Mouse (Mus musculus) c-Kit-positive CD71-positive TER-119-positive erythroid progenitor cells, embryonic 14.5 days (primary cell): ENCODE results near the gene Fgd4.
"Not testable (repeated sequence)": the region's sequence is repeated elsewhere in the genome, so short reads cannot be mapped to it uniquely, and the experiment has no call there.

Experiments
- DNase-seq: peaks from one replicate; pipeline ENCODE4 v3.0.0-alpha.2; 2013; ENCODE audit warnings: low spot score

Gene Fgd4

DNA sequence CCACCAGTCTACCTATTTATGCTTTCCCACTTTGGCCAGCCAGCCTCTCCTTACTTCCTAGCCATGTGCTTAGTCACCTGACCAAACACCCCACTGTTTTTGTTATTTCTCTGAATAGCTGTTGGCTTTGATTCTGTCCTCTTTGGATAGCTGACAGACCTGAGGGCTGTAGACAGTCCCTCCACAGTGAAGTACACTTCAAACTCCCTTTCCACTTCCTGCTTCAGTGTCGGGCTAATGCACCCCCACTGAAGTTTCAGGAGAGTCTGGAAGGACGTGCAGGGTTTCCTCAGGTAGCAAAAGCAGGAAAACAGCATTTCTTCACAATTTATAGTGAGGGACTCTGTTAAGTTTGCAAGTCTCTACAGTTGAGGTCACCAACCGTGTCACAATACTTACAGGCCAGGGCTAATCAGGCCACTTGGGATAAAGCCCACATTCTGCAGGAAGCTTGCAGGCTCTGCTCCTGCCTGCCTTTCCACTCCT, 57.4 kb downstream of the Fgd4 start:
- DNase-seq = no peak

DNA sequence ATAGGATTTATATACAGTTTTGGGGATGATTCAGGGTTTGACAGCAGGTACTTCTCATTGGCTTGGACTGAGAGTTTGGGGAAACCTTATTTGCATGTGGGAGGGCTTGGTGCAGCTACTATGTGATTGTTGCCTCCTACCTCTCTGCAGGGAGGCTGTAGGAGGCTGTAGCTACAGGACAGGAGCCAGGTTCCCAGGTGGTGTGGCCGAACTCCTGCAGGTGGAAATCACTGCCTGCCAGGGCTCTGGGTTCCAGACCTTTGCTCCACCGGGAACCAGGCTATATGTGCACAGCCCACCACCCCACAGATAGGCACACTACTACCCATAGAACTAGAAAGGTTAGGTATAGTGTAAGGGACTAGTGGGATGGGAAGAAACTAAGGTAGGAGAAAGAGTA, 61.0 kb downstream of the Fgd4 start:
- not testable (repeated sequence) for DNase-seq

DNA sequence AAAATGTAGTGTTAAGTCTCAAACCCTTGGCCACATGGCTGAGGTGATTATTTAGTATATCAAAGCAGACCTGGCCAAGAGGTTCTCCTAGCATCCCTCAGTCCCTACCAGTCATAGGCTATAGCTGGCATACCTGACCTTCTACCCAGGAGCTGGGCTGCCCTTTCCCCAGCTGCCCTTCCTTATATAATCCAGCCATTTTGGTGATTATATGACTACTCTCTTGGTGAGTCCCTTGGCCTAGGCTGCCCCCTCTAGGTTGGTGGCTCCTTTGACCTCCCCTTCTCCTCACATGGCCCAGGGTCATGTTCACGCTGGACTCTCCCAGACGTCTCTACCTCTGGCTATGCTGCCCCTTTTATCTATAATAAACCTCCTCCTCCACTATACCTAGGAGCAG, 65.1 kb downstream of the Fgd4 start:
- DNase-seq = no peak

DNA sequence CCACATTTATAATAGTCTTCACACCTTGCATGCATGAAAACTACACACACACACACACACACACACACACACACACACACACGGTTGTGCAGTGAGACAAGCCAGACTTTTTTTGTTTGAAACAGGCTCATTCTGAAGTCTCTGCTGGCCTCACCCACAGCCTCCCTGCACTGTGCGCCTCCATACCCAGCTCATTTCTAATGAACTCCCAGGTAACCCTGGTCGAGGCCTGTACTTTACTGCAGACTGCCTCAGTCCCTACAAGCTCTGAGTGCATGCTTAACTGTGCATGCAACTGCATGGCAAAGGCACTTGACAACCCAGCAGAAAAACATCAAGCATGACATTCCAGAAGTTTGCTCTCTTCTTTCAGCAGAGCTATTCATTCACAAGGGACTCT, 72.3 kb downstream of the Fgd4 start:
- DNase-seq = no peak

DNA sequence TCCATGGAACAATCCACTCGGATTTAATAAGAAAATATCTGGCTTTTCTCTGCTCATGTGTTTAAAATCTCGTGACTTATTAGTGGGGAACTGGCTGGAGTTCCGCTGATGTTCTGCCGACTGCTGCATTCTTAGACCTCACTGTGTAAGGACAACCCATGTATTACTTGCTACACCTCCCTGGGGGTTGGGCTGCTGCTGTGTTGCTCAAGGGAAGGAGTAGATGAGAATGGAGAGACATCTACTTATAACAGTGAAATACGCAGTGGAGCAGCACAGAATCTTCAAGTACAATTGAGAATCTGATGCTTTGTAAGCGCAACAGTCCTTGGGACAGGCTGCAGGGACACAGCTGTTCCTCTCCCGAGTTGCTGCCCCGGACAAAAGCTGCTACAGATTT, 73.1 kb downstream of the Fgd4 start:
- DNase-seq = no peak

DNA sequence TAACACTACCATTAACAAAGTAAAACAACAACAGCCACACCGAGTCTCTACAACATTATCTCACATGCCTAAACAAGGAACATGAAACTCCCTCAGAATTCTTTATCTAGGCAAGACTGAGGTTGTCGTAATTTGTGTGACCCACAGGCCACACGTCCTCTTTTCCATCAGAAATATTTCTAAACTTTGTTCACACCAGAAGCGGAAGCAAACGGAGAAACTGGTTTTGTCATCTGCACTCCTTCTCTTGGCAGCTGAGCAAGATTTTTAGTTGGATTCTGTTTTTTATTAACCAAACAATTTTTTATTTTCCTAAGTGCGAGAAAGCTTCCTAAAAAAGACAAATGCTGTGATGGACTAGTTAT, 73.6 kb downstream of the Fgd4 start:
- no peak for DNase-seq

DNA sequence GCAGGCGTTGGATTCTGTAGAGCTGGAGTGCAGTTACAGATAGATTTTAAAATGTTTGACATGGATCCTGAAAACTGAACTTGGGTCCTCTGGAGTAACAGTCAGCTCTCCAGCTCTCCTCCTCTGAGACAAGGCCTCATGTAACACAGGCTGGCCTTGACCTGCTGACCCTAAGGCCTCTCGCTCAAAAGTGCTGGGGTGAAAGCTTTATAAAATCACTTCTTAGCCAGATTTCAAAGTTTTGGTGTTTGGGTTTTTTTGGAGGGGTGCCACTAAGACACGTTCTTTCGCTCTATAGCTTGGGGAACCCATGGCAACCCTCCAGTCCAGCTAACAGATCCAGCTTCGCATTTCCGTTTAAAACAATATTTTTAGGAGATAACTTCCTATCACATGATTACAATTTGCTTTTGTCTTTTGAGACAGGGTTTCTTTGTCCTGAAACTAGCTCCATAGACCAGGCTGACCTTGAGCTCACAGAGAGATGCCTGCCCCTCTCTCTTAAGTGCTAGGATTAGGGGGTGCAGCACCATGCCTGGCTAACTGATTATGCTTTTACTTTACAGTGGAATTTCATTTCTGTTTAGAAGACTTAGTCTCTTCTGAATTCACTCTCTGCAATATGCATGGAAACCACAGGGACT, 74.1 kb downstream of the Fgd4 start:
- DNase-seq = no peak

DNA sequence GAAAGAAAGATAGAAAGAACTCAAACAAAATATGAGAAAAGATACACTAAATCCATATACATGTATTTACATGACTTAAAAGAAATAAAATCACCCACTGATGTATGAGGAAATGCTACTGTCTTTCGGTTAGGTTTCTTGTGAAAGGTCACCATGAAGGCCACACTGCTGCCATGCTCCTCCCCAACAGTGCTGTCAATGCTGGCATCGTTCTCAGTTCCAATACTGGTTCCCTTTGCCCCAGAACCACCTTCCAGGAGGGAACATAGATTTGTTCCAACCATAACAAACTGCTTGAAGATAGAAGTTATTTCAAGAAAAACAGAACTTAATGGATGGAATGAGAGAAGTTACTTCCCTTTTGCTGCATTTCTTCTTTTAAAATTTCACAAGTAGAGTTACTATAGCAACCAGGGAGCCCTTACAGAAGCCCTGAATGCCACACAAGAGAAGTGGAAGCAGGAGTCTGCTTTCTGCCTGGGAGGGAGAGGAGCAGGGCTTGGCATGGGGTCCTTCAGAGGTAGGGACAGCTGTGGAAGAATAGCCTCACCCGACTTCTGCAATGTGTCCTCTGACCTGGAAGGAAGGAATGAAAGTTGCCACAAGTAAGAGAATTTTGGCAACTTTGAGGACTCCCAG, 75.0 kb downstream of the Fgd4 start:
- DNase-seq = no peak

DNA sequence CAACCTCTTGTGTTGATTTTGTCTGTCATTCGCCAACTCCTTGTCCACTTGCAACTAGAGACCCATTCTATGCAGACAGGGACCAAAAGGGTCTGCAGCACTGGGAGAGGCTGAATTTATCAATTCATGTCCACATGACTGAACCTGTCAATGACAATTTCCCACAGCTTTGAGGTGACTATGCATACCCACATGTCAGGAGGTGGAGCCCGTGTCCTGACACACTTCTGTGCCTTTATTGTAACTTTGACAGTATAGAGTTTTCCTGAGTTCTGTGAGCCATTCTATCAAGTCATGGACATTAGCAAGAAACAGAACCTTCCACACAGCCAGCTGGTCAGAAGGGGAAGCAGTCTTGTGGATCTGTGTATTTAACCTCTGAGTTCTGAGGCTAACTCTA, 76.7 kb downstream of the Fgd4 start:
- no peak for DNase-seq

DNA sequence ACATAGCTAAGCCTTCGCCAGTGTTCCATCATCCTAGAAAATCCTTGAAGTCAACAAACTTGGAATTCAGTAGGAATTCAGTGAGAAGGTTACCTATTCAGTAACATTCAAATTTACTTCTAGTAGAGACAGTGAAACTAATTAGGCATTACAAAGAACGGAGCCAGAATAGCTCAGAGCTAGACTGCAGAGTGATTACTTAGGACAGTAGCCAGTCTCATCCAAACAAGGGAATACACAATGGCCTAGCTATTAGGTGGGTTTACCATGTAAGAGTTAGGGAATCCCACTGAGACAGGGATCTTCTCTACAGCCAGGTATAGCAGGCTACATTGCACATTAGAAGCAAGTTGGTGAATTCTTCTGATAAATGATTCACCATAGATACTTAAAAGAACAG, 77.5 kb downstream of the Fgd4 start:
- not testable (repeated sequence) for DNase-seq

DNA sequence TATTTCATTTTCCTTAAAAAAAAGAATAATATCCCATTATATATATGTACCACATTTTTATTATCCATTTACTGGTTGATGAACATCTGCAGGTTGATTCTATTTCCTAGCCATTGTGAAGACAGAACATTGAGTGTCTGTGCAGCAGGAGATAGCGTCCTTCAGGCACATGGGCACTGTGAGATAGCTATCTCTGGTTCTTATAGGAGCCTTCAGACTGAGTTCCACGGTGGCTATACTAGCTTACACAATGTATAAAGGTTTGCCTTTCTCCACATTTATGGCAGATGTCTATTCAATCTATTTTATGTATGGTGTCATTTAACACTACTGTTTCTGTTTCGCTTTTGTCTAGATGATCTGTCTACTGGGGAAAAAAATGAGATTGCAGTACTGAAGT, 98.9 kb downstream of the Fgd4 start:
- DNase-seq = no peak

DNA sequence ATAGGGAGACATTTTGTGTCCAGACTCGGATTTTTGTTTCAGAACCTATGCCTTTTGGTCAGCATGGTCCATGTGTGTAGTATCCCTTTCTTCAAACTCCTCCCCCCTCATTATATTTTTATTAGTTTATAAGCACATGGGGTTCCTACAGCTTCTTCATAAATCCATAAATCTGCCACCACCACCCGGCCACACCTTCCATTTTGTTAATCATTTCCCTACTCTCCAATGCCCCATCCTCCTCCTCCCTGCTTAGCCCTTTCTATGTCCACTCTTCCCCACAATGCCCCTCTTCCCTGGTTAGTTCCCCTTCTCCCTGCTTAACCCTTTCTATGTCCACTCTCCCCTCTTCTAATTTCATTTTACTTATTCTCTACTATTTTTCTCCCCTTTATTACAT, 99.4 kb downstream of the Fgd4 start:
- no peak for DNase-seq

DNA sequence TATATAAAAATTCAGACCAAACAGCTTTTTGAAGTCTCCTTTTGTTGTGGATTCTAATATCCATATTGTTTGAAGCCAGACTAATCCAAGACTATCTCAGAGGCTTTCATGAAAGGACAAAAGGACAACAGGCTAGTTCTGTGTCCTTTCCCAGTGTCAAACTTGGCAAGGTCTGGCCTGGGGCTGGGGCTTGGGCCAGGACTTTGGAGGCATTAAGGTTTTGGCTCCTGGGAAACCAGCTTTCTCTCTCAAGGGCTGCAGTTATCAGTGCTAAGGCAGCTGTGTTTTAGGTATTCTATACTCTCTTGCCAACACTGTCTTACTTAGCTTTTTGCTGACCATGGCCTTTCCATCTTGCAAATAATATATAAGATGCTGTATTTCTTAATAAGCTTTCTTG, 101.6 kb downstream of the Fgd4 start:
- no peak for DNase-seq

DNA sequence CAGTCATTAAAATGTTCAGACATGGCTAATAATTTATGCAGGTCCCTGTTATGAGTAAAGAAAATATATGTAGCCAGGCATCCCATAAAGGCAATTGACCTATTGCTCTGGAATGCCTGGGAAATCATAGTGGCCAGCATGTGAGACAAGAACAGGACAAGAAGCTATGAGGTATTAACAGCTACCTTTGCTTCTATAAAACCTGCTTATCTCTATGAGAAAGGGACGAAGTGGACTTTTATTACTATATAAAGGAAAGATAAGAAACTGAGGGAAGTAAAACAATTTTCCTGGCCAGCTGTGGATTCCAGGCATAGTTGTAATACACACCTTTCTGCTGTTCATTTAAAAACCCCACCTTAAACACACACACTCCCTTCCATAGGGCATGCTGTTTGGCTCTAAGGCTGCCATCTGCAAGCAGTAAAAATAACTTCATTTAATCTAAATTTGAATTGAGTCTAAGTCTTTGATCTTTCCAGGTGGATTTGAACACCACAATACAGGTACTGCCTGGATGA, 114.8 kb downstream of the Fgd4 start:
- DNase-seq = no peak

DNA sequence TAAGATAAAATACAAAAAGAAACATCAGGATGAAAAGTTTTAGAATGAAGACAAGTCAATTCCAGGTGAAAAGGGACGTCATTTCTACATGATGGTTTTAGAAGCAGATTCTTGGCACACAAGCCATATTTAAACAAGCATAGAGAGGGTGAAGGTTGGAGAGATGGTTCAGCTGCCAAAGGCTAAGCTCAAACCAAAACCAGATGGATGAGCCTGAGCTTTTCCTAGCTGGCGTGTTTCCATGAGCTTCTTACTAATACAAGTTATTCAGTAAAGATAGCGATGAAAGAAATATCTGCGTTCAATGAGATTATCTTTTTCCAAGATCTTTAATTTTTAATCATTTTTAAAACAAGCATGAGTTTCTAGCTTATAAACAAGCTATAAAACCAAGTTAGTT, 115.7 kb downstream of the Fgd4 start:
- DNase-seq = no peak

DNA sequence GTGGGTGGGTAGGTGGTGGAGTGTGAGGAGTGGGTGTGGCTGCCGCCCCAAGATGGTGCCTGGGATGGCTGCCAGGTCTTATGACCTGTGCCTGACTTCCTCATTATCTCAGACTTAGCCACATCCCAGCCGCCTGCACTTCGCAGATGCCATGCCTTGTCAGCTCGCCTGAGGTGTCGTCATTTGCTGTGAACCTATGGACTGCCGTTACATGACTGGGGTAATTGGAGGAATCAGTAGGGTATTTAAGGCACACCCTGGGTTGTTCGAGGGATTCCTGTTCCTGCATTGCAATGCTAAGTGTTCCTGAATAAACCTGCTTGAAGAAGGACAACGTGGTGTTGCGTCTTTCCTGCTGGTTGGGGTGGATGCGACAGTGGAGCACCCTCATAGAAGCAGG, 126.9 kb downstream of the Fgd4 start:
- not testable (repeated sequence) for DNase-seq

DNA sequence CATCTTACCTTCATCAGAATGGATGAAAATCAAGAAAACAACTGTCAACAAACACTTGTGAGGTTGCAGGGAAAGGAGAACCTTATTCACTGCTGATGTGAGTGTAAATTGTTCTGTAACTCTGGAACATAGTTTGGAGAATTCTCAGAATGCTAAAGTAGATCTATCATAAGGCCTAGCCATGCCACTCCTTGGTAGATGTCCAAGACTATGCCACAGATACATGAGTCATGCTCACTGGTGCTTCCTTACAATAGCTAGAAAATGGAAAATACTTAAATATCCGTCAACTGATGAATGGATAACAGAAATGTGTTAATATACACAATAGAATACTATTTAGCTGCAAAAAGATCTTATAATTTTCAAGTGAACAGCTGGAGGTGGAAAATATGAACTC, 150.3 kb downstream of the Fgd4 start:
- no peak for DNase-seq

DNA sequence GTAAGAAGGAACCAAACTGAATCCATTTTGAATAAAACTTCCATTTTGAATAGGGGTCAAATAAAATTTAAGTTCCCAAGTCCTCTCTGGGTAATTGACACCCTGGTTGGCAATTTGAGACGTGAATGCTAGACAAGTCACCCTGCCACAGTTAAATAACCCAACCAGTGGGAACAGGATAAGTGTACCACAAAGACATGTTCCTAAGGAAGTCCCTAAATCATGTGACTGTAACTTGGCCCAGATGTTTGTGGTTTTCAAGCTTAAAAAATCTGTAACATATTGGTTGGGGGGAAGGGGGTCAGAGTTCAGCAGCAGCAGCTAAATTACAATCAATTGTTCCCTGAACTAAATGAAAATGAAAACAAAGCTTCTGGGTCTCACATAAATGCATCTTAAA, 161.9 kb downstream of the Fgd4 start:
- DNase-seq = no peak

DNA sequence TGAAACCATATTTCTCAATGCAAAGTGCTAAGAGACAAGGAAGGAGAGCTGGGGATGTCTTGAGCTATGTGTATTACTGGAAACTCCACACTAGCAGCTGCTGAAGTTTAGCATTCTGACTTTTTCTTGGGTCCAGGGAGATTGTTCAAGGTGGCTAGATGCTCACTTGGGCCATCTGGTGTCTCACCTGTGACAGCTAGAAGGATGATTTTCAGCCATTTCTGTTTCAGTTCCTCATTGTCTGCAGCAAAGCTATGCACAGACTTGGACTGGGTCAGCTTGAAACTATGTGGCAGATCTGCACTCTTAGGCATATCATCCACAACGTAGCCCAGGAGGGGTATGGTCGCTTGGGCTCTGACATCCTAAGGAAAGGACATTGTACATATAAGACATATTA, 177.9 kb downstream of the Fgd4 start:
- DNase-seq = no peak

DNA sequence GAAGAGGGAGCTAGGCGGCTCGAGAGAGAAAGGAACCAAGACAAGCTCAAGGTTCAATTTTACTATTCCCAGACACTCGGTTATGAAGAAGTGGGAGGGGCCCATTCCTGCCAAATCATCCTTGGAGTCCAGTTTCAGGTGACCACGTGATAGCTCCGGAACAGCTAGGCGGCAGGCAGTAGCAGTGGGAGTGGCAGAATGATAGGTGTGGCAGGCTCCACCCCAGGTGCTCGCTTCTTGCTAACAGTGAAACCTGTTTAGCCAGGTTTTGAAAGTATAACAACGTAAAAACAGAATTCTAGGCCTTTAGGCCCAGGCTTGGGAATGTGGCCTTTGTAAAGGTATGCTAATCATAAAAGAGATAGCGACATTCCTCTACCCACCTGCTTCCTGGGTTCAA, 233.1 kb downstream of the Fgd4 start:
- not testable (repeated sequence) for DNase-seq
